Mouse (Mus musculus) left cerebral cortex, postnatal 14 days (tissue): ENCODE measurements around the gene Rraga. TPM values are rescaled to one million over a fixed set of nuclear protein-coding genes. Genes with fewer than 3 reads are reported as not detected.

ENCODE experiments used
- DNase-seq, 2 experiments: peaks; one replicate each; pipeline ENCODE4 v3.0.0; 2021 to 2022; ENCODE audit warnings: low spot score in 2 of 2, mixed read lengths in 1 of 2
- intact Hi-C: fragments of 180-260 bp; cut with DNase I; formaldehyde crosslinking; loops from one replicate; pipeline ENCODE4 v1.15.1; 2025
- long read RNA-seq, 2 experiments: library from polyadenylated mRNA; stranded (forward); transcript quantifications; one replicate each; pipeline ENCODE4 v2.0.0; 2021
- total RNA-seq, 2 experiments: library from RNA; stranded (reverse); gene quantifications; 2 replicates each; pipeline ENCODE4 v1.2.3; 2021

Rraga gene
- total RNA-seq: 100 to 1,000 TPM; 147 to 152 TPM
- long read RNA-seq, experiment 1, transcript Rraga-201 (1 exons, 1,618 nt): major isoform, 112 of 112 reads
- long read RNA-seq, experiment 1, partial matches to known transcripts: 0 of 112 reads
- long read RNA-seq, experiment 1, other reads (novel, unspliced or antisense): 0 of 112 reads
- long read RNA-seq, experiment 2, transcript Rraga-201 (1 exons, 1,618 nt): major isoform, 87 of 87 reads
- long read RNA-seq, experiment 2, partial matches to known transcripts: 0 of 87 reads
- long read RNA-seq, experiment 2, other reads (novel, unspliced or antisense): 0 of 87 reads

GRCm38 (mm10) chr4:86575283-86575983, at the start of gene Rraga:
Gene Rraga (plus strand): TSS chr4:86575668.
- intact Hi-C loops: loop anchor here (1.0 to 5.0 kb wide), 2 partner anchors 37 to 122 kb away; partner anchors contain the start of gene Haus6

DNA sequence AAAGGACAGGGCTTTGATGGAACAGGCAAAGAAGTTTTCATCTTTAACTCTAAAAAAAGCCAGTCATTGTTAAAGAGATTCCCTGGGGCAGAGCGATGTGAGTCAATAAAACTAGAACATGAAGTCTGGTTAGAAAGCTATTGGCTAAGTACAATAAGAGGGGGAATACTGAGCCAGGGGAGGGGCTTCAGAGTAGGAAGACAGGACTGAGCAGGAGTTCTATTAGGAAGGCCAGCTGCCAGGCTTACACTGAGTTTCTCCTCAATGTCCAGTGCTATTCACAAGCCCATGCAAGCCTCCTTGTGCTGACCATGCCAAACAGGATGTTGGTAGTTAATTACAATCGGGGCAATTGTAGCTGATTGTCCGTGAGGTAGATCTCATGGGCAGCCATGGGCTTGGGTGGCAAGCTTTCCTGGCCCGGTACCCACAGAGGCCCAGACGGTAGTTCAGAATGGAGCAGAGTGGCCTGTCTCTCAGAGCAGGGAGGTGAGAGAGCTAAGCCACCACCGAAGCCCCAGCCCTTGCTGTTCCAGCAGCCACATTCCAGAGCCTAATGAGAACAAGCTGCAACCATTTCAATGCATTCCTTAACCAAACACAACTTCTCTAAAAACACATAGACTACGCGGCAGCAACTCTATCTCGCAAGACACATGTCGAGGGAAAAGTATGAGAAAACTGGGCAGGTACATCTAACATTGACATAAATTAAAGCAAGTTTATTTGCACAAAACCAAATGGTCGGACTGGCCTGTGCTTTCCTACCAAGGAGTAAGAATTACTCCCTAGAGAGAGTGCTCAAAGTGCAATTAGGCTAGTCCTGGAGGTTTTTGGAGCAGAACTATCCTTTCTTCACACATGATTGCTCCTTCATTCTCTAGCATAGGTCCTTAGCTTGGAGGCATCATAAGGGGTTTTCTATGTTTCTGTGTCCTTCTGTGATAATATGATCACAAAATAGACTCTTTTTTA, 48.0 kb upstream of the Rraga start:
- intact Hi-C loops: no loop called here

More at GRCm38 (mm10) chr4:86575283-86575983, at the start of gene Rraga:
- DNase-seq: peak; percentile 96

GRCm38 (mm10) chr4:86529161-86529560, 46.3 kb upstream of the Rraga start:
- DNase-seq: no peak
- intact Hi-C loops: no loop called here

More for the DNA sequence above, 48.0 kb upstream of the Rraga start:
- DNase-seq: no peak

GRCm38 (mm10) chr4:86533406-86534090, 41.9 kb upstream of the Rraga start:
- DNase-seq: no peak
- intact Hi-C loops: no loop called here

DNA sequence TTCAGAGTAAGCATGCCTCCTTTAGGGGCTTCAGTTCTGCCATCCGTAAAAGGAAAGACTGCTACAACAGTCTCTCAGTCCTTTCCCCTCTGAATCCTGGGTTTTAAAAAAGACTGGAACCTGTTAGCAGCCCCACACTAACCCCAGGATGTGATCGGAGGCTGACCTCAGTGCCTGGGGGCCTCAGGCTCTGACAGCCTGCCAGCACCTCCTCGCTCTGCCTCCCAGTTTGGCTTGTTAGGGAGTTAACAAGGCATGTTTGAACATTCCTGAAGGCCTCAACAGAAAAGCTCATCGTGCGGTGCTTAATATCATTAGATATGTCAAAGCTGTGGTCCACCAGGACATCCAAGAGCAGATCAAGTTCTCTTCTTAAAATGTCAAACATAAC, 41.4 kb upstream of the Rraga start:
- intact Hi-C loops: no loop called here

GRCm38 (mm10) chr4:86537972-86538371, 37.5 kb upstream of the Rraga start:
- intact Hi-C loops: no loop called here
- peak; percentile 24 to 25 for DNase-seq

More for the DNA sequence above, 41.4 kb upstream of the Rraga start:
- no peak for DNase-seq

DNA sequence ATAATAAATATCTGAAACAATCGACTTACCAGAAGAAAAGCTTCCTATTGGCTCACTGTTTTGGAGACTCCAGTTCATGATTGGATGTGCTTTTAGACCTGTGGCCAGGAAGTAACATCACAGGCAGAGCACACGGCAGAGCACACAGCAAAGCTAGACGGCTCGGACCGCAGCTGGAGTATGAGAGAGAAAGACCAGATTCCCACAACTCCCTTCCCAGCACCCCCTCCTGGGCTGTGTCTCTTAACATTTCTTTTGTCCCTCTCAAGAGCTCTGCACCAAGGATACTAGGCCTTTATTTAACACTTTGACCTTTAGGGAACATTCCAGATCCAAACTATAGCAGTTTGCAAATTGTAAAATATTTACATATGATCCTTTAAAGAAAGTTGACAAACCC, 36.5 kb upstream of the Rraga start:
- intact Hi-C loops: no loop called here
- no peak for DNase-seq

GRCm38 (mm10) chr4:86541573-86541972, 33.9 kb upstream of the Rraga start:
- intact Hi-C loops: no loop called here
- no peak for DNase-seq

DNA sequence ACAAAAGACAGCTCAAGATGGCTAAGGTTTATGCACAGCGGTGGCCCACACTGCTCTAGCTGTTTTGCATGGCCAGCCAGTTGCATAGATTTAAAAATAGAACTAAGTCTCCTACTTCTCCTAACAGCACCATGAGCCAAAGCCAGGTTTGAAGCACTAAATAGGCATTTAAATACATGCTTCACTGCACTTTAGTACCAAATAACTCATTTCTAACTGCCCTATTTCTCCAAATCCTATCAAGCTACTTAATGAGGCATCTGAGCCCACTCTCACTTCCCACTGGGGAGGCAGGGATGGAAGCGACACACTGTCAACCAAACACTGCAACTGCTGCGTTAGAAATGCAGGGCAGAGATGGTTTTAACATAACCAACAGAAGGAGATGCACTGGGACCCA, 31.5 kb upstream of the Rraga start:
- intact Hi-C loops: loop anchor here (2.0 kb wide), 1 partner anchor 713 kb away; no protein-coding TSS in a partner anchor
- no peak for DNase-seq

- peak in 1 of 2 experiments; percentile 35 for DNase-seq
- intact Hi-C loops: loop anchor here (2.0 kb wide), 1 partner anchor 715 kb away; no protein-coding TSS in a partner anchor
These were observed 29.9 kb upstream of the Rraga start for GRCm38 (mm10) chr4:86545615-86546014.

DNA sequence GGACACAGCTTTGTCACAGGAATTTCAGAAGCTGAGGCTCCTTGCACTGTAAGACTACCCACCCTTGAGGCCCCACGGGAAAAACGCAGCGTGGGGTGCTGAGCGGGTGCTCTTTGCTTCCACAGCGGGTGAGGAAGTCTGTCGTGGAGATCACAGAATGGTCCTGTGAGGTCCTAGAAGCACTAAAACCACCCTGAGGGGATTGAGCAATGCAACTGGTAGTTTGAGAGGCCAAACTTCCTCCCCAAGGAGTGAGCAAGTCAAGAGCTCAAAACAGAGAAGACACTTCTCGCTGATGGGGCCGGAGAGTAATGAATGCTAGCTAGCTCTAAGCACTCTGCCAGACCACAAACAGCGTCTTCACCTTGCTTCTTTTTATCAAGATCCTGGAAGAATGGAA, 27.1 kb upstream of the Rraga start:
- no peak for DNase-seq
- intact Hi-C loops: no loop called here

DNA sequence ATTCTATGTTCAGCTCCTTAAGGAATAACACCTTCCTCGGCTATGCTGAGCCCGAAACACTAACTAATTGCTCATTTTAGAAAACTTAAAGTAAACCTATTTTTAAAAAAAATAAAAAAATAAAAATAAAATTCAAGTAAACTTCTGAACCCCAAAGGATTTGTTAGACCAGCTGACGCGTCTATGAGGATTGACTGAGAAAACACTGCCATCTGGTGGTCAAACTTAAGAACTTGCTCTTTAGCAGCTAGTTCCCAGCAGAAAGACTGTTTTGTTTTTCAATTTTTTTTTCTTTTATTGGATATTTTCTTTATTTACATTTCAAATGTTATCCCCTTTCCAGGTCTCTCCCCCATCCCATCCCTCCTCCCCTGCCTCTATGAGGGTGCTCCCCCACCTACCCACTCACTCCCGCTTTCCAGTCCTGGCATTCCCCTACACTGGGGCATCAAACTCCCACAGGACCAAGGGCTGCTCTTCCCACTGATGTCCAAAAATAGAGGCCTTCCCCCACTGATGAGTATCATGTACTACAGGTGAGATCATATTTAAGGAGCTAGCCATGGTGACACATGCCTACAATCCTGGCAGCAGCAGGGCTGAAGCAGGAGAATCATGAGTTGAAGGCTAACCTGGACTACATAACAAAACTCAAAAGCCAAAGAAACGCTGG, 20.3 kb upstream of the Rraga start:
- DNase-seq: peak in 1 of 2 experiments; percentile 27

GRCm38 (mm10) chr4:86557371-86557770, 18.1 kb upstream of the Rraga start:
- intact Hi-C loops: loop anchor here (10.0 kb wide), 1 partner anchor 1163 kb away; no protein-coding TSS in a partner anchor
- no peak for DNase-seq

More for the DNA sequence above, 20.3 kb upstream of the Rraga start:
- intact Hi-C loops: loop anchor here (2.0 to 10.0 kb wide), 2 partner anchors 1160 to 1394 kb away; no protein-coding TSS in a partner anchor

- no peak for DNase-seq
- intact Hi-C loops: loop anchor here (10.0 kb wide), 1 partner anchor 1163 kb away; no protein-coding TSS in a partner anchor
These were observed 17.2 kb upstream of the Rraga start, which contains the start of gene Saxo1 for GRCm38 (mm10) chr4:86558228-86558627. Gene Saxo1 (minus strand): TSS chr4:86558328.

- intact Hi-C loops: loop anchor here (10.0 kb wide), 1 partner anchor 1164 kb away; no protein-coding TSS in a partner anchor
These were observed 16.5 kb upstream of the Rraga start for GRCm38 (mm10) chr4:86559006-86559405.

DNA sequence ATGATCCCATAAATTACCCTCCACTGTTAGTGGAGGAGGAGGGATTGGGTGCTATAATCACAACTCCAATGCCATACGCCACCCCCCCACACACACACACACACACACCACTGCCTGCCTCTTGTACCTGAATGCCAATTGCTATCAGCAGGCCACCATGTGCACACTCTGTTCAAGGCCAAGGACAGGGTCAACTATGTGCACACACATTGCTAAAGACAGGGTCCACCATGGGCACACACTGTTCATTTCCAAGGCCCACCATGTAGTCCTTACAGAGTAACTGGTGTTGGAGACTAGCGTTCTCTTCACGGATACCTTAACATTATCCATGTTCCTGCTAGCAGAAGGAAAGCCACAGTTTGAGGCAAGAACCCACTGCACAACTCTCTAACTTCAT, 14.4 kb upstream of the Rraga start:
- DNase-seq: no peak
- intact Hi-C loops: no loop called here

More at GRCm38 (mm10) chr4:86559006-86559405, 16.5 kb upstream of the Rraga start:
- DNase-seq: no peak

GRCm38 (mm10) chr4:86574939-86575282, 557 bp upstream of the Rraga start:
- intact Hi-C loops: loop anchor here (1.0 to 5.0 kb wide), 2 partner anchors 37 to 122 kb away; partner anchors contain the start of gene Haus6
- peak in 1 of 2 experiments; percentile 31 for DNase-seq

DNA sequence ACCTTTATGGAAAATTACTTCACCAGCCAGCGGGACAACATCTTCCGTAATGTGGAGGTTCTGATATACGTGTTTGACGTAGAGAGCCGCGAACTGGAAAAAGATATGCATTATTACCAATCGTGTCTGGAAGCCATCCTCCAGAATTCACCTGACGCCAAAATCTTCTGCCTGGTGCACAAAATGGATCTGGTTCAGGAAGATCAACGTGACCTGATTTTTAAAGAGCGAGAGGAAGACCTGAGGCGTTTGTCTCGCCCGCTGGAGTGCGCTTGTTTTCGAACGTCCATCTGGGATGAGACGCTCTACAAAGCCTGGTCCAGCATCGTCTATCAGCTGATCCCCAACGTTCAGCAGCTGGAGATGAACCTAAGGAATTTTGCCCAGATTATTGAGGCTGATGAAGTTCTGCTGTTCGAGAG, 663 bp downstream of the Rraga start:
- intact Hi-C loops: loop anchor here (5.0 kb wide), 1 partner anchor 121 kb away; no protein-coding TSS in a partner anchor
- DNase-seq: peak; percentile 24 to 37
